Mouse (Mus musculus): ENCODE data around the gene Ces4a. TPM values are rescaled to one million over a fixed set of nuclear protein-coding genes. Genes with fewer than 3 reads are reported as not detected.
"Not testable (repeated sequence)": the region's sequence is repeated elsewhere in the genome, so short reads cannot be mapped to it uniquely, and the experiment has no call there.

The Ces4a gene
- total RNA-seq (2021) = not detected

GRCm38 (mm10) chr8:105131509-105131908, at the start of gene Ces4a:
Ces4a (plus strand) TSS chr8:105131800.
- DNase-seq = no peak

GRCm38 (mm10) chr8:105083449-105084050, 48.0 kb upstream of the Ces4a start, which contains the start of gene Ces3b:
Ces3b (plus strand) TSS chr8:105083753.
- peak; percentile 18 for DNase-seq

- DNase-seq = not testable (repeated sequence)
Measured at GRCm38 (mm10) chr8:105088166-105088565, 43.4 kb upstream of the Ces4a start.

- DNase-seq = no peak
Measured at GRCm38 (mm10) chr8:105088581-105088980, 43.0 kb upstream of the Ces4a start.

GRCm38 (mm10) chr8:105093992-105094391, 37.6 kb upstream of the Ces4a start:
- DNase-seq = no peak

GRCm38 (mm10) chr8:105102101-105102785, 29.4 kb upstream of the Ces4a start:
- DNase-seq = not testable (repeated sequence)

- not testable (repeated sequence) for DNase-seq
Measured at GRCm38 (mm10) chr8:105103701-105104100, 27.9 kb upstream of the Ces4a start.

- no peak for DNase-seq
Measured at GRCm38 (mm10) chr8:105104220-105104619, 27.4 kb upstream of the Ces4a start.

- DNase-seq = no peak
Measured at GRCm38 (mm10) chr8:105129864-105130263, 1.7 kb upstream of the Ces4a start.

GRCm38 (mm10) chr8:105138423-105138822, 6.8 kb downstream of the Ces4a start:
- peak; percentile 84 for DNase-seq

GRCm38 (mm10) chr8:105142395-105142794, 10.8 kb downstream of the Ces4a start:
- DNase-seq = no peak

GRCm38 (mm10) chr8:105151654-105152053, 20.1 kb downstream of the Ces4a start:
- DNase-seq = no peak

- peak; percentile 86 for DNase-seq
Measured at GRCm38 (mm10) chr8:105152623-105153398, 21.2 kb downstream of the Ces4a start.

- no peak for DNase-seq
Measured at GRCm38 (mm10) chr8:105154316-105154715, 22.7 kb downstream of the Ces4a start.

- no peak for DNase-seq
Measured at GRCm38 (mm10) chr8:105155091-105155745, 23.6 kb downstream of the Ces4a start.

GRCm38 (mm10) chr8:105157555-105157954, 26.0 kb downstream of the Ces4a start:
- peak; percentile 54 for DNase-seq

GRCm38 (mm10) chr8:105158084-105158483, 26.5 kb downstream of the Ces4a start:
- no peak for DNase-seq

- DNase-seq = no peak
Measured at GRCm38 (mm10) chr8:105161121-105161652, 29.6 kb downstream of the Ces4a start.

- DNase-seq = no peak
Measured at GRCm38 (mm10) chr8:105164272-105164902, 32.8 kb downstream of the Ces4a start.

- no peak for DNase-seq
Measured at GRCm38 (mm10) chr8:105165191-105165590, 33.6 kb downstream of the Ces4a start.

- DNase-seq = no peak
Measured at GRCm38 (mm10) chr8:105167116-105167515, 35.5 kb downstream of the Ces4a start.

GRCm38 (mm10) chr8:105169582-105169981, 38.0 kb downstream of the Ces4a start:
- DNase-seq = no peak
